Mouse (Mus musculus) forebrain, embryonic 11.5 days (tissue): ENCODE measurements around the gene H2al1g. TPM values are rescaled to one million over a fixed set of nuclear protein-coding genes. Genes with fewer than 3 reads are reported as not detected.
"Not testable (repeated sequence)": the region's sequence is repeated elsewhere in the genome, so short reads cannot be mapped to it uniquely, and the experiment has no call there.

Experiments used
- ATAC-seq: fragments of 200-750 bp; cut with Nextera tagmentation; replicated peaks from 2 replicates; pipeline ENCODE4 v1.8.0; 2017; ENCODE audit warnings: moderate TSS enrichment; ENCODE audit not compliant: low FRiP score
- DNase-seq: peaks from one replicate; pipeline ENCODE4 v3.0.0-alpha.2; 2017; ENCODE audit warnings: low spot score
- H3K27ac ChIP-seq: fragments of 300-500 bp; sonication (generic); 2 replicates; pipeline ENCODE4 v1.5.1; 2014; ENCODE audit warnings: low read depth, low read length
- H3K27me3 ChIP-seq: fragments of 300-500 bp; sonication (generic); 2 replicates; pipeline ENCODE4 v1.6.1; 2014; ENCODE audit warnings: mild to moderate bottlenecking, low read length, mixed read lengths; ENCODE audit not compliant: control insufficient read depth, insufficient read depth
- H3K36me3 ChIP-seq: fragments of 300-500 bp; sonication (generic); 2 replicates; pipeline ENCODE4 v1.6.1; 2014; ENCODE audit warnings: mild to moderate bottlenecking, low read length, moderate library complexity, mixed read lengths; ENCODE audit not compliant: control insufficient read depth, insufficient read depth
- H3K4me1 ChIP-seq: fragments of 300-500 bp; sonication (generic); replicated peaks from 2 replicates; pipeline ENCODE4 v1.6.1; 2014; ENCODE audit warnings: low read length, mixed read lengths; ENCODE audit not compliant: control insufficient read depth, insufficient read depth
- H3K4me2 ChIP-seq: fragments of 300-500 bp; sonication (generic); 2 replicates; pipeline ENCODE4 v1.6.1; 2014; ENCODE audit warnings: low read depth, mild to moderate bottlenecking, low read length, moderate library complexity, mixed read lengths; ENCODE audit not compliant: severe bottlenecking
- H3K4me3 ChIP-seq: fragments of 300-500 bp; sonication (generic); 2 replicates; pipeline ENCODE4 v1.5.1; 2014; ENCODE audit warnings: low read depth, low read length
- H3K9ac ChIP-seq: fragments of 300-500 bp; sonication (generic); 2 replicates; pipeline ENCODE4 v1.6.1; 2014; ENCODE audit warnings: low read length
- H3K9me3 ChIP-seq: fragments of 300-500 bp; sonication (generic); 2 replicates; pipeline ENCODE4 v1.6.1; 2016; ENCODE audit warnings: low read length, mixed read lengths; ENCODE audit not compliant: control insufficient read depth
- WGBS: fragments of 180-500 bp; shearing (Covaris S2); extraction: QIAGEN DNeasy Blood & Tissue Kit; methylation state at CpG from one replicate; pipeline ENCODE4 v1.1.7; 2014; 5-methylcytosine and 5-hydroxymethylcytosine counted together
- polyA plus RNA-seq: library from polyadenylated mRNA; unstranded; fragments of >200 nt; fragmentation: Nextera tagmentation; extraction: Ambion mirVana; gene quantifications from 2 replicates; pipeline ENCODE4 v1.2.1, GENCODE M21; 2014

H2al1g gene
- polyA plus RNA-seq, 1 experiment from 2014 or later: not detected

GRCm38 (mm10) chrX:11305355-11305754 lies 12.7 kb upstream of the H2al1g start, which contains the start of gene H2al1c:
Gene H2al1c (plus strand): TSS chrX:11305655.
- H3K4me3 ChIP-seq, H3K9me3 ChIP-seq, H3K36me3 ChIP-seq, H3K9ac ChIP-seq, H3K27me3 ChIP-seq, DNase-seq, H3K4me2 ChIP-seq, H3K4me1 ChIP-seq, H3K27ac ChIP-seq, ATAC-seq: not testable (repeated sequence)
- 92% methylated on average over 1 of the region's 6 CpGs for WGBS

- WGBS: no CpG with 5 or more reads among the region's 6 CpGs
- not testable (repeated sequence) for H3K27me3 ChIP-seq, H3K4me2 ChIP-seq, H3K4me3 ChIP-seq, ATAC-seq, H3K9me3 ChIP-seq, H3K4me1 ChIP-seq, H3K9ac ChIP-seq, H3K36me3 ChIP-seq, H3K27ac ChIP-seq, DNase-seq
These were observed 9.5 kb upstream of the H2al1g start, which contains the start of gene H2al1d for GRCm38 (mm10) chrX:11308524-11308923. Gene H2al1d (plus strand): TSS chrX:11308824.

- not testable (repeated sequence) for H3K4me2 ChIP-seq, H3K4me3 ChIP-seq, DNase-seq, H3K4me1 ChIP-seq, H3K36me3 ChIP-seq, H3K27me3 ChIP-seq, H3K27ac ChIP-seq, H3K9me3 ChIP-seq, ATAC-seq, H3K9ac ChIP-seq
- WGBS: no CpG with 5 or more reads among the region's 3 CpGs
These were observed 6.4 kb upstream of the H2al1g start, which contains the start of gene H2al1e for GRCm38 (mm10) chrX:11311634-11312033. Gene H2al1e (plus strand): TSS chrX:11311934.

- WGBS: no CpG with 5 or more reads among the region's 6 CpGs
- H3K36me3 ChIP-seq, H3K4me1 ChIP-seq, DNase-seq, H3K27ac ChIP-seq, H3K9me3 ChIP-seq, ATAC-seq, H3K4me2 ChIP-seq, H3K9ac ChIP-seq, H3K4me3 ChIP-seq, H3K27me3 ChIP-seq: not testable (repeated sequence)
These were observed 3.2 kb upstream of the H2al1g start, which contains the start of gene H2al1f for GRCm38 (mm10) chrX:11314858-11315257. Gene H2al1f (plus strand): TSS chrX:11315158.

GRCm38 (mm10) chrX:11321192-11321591 lies 3.1 kb downstream of the H2al1g start, which contains the start of gene H2al1h:
Gene H2al1h (plus strand): TSS chrX:11321492.
- H3K36me3 ChIP-seq, H3K4me2 ChIP-seq, ATAC-seq, H3K4me1 ChIP-seq, DNase-seq, H3K27ac ChIP-seq, H3K4me3 ChIP-seq, H3K27me3 ChIP-seq, H3K9ac ChIP-seq, H3K9me3 ChIP-seq: not testable (repeated sequence)
- no CpG with 5 or more reads among the region's 6 CpGs for WGBS

- not testable (repeated sequence) for DNase-seq, H3K9me3 ChIP-seq, H3K27ac ChIP-seq, H3K4me3 ChIP-seq, ATAC-seq, H3K4me2 ChIP-seq, H3K36me3 ChIP-seq, H3K27me3 ChIP-seq, H3K4me1 ChIP-seq, H3K9ac ChIP-seq
- 90% methylated on average over 2 of the region's 5 CpGs for WGBS
These were observed 6.3 kb downstream of the H2al1g start, which contains the start of gene H2al1i for GRCm38 (mm10) chrX:11324359-11324758. Gene H2al1i (plus strand): TSS chrX:11324659.

- not testable (repeated sequence) for DNase-seq, H3K27ac ChIP-seq, H3K27me3 ChIP-seq, ATAC-seq, H3K9ac ChIP-seq, H3K36me3 ChIP-seq, H3K4me3 ChIP-seq, H3K9me3 ChIP-seq, H3K4me2 ChIP-seq, H3K4me1 ChIP-seq
- WGBS: 88% methylated on average over 2 of the region's 2 CpGs
These were observed 9.5 kb downstream of the H2al1g start, which contains the start of gene H2al1j for GRCm38 (mm10) chrX:11327522-11327921. Gene H2al1j (plus strand): TSS chrX:11327822.

- no peaks in the 10 kb centered on the region for H3K4me1 ChIP-seq
- no peaks in the 10 kb centered on the region for H3K36me3 ChIP-seq
- no peak overlapping the region for H3K27ac ChIP-seq
- WGBS: 61% methylated on average over 9 of the region's 9 CpGs
- DNase-seq: no peak
- no peak for ATAC-seq
- H3K9me3 ChIP-seq: no peaks in the 10 kb centered on the region
- no peak overlapping the region for H3K9ac ChIP-seq
- H3K4me2 ChIP-seq: no peak overlapping the region
- no peaks in the 10 kb centered on the region for H3K27me3 ChIP-seq
- H3K4me3 ChIP-seq: no peak overlapping the region
These were observed 27.7 kb downstream of the H2al1g start for GRCm38 (mm10) chrX:11345762-11346161.

GRCm38 (mm10) chrX:11346756-11347155 lies 28.7 kb downstream of the H2al1g start:
- Histone ChIP-seq H3K4me1 (no peaks in the 10 kb centered on the region), H3K9me3 (no peaks in the 10 kb centered on the region), H3K4me2 (no peak overlapping the region), H3K27me3 (no peaks in the 10 kb centered on the region), H3K9ac (no peak overlapping the region), H3K4me3 (no peak overlapping the region), H3K36me3 (no peaks in the 10 kb centered on the region), H3K27ac (no peak overlapping the region)
- DNase-seq (no peak), ATAC-seq (no peak)
- 92% methylated on average over 3 of the region's 3 CpGs for WGBS
